Mouse (Mus musculus): ENCODE measurements around the gene Sbno2. TPM values are rescaled to one million over a fixed set of nuclear protein-coding genes. Genes with fewer than 3 reads are reported as not detected.
A peak's percentile ranks its signal among the peaks of the same experiment; 100 is the strongest.

Gene Sbno2
- polyA plus RNA-seq, 1 experiment from 2014 or later, result 15.2 TPM

DNA sequence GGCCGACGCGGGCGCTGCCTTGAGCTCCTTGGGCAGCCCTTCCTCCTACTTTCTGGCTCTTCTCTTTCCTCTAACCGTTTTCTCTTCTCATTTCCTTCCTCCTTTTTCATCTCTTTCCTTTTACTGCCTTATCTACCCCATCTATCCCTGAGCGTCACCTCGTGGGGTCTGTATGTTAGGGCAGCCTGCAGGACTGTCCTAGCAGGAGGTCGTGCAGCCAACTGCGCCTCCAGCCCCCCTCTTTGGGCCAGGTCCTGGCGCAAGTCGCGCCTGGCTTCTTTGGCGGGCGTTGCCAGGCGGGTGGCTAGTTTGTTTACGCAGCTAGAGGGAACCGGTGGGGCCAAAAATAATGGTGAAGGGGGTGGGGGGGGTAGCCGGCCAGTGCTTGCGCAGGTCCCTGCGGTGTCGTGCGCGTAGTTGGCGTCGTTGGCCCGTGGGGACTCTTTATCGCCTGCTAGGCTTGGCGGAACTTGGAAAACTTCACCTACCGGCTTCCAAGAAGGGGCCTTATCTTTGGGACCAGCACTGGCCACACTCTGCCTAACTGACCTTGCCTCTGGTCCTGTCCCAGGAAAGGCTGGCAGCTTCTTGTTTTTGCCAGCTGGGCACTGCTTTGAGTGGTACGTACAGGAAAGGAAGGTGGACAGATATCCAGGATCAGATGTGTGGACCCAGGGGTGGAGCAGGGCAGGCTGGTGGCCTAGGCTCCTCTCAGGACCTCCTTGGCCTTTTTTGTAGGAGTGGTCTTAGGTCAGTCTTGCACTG, 11.7 kb upstream of the Sbno2 start:
- H3K9ac ChIP-seq, result peak overlapping the region; percentile 91
- H3K4me1 ChIP-seq, result peaks cover 41% of the 10 kb centered on the region
- H3K36me3 ChIP-seq, result peaks cover 41% of the 10 kb centered on the region
- no peak for ATAC-seq (ENCODE audit: low FRiP score, low read depth)
- H3K27ac ChIP-seq, result peak overlapping the region; percentile 44; the same call in 1 of the 2 replicates
- H3K9me3 ChIP-seq, result no peaks in the 10 kb centered on the region; the same call in 1 of the 2 replicates
- 5% methylated on average over 30 of the region's 30 CpGs for WGBS
- peak overlapping the region; percentile 96 for H3K4me3 ChIP-seq
- H3K27me3 ChIP-seq, result no peaks in the 10 kb centered on the region
- peak overlapping the region; percentile 96 for H3K4me2 ChIP-seq (replicated peaks)

DNA sequence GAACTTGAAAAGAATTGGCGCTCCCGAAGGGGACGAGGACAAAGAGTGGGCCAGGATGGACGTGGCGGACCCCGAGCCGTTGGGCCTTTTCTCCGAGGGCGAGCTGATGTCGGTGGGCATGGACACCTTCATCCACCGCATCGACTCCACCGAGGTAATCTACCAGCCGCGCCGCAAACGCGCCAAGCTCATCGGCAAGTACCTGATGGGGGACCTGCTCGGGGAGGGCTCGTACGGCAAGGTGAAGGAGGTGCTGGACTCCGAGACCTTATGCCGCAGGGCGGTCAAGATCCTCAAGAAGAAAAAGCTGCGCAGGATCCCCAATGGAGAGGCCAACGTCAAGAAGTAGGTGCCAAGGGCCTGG, 11.2 kb upstream of the Sbno2 start:
- Histone ChIP-seq H3K9me3 (no peaks in the 10 kb centered on the region; the same call in 1 of the 2 replicates), H3K4me1 (peaks cover 41% of the 10 kb centered on the region), H3K4me2 (replicated peaks) (peak overlapping the region; percentile 96), H3K4me3 (peak overlapping the region; percentile 96), H3K9ac (peak overlapping the region; percentile 91), H3K27ac (peak overlapping the region; percentile 44; the same call in 1 of the 2 replicates), H3K36me3 (peaks cover 36% of the 10 kb centered on the region), H3K27me3 (no peaks in the 10 kb centered on the region)
- no peak for ATAC-seq (ENCODE audit: low FRiP score, low read depth)
- under 1% methylated on average over 27 of the region's 27 CpGs for WGBS

DNA sequence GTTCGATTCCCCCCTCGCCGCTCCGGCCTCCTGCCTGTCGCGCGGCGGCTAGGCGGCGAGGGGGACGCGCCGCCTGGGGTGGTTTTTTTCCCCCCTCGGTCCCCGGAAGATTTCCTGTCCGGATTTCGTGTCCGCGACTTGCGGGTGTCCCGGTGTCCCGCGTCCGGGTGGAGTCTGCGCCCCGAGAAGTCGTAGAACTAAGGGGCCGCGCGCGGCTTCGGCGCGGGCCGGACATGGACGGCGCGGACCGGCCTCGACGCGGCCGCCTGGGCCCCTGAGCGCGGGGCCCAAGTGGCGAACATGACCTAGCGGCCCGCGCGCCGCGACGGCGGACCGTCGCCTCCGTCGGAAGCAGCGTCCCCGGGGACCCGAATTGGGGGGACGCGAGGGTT, 10.6 kb upstream of the Sbno2 start:
- H3K4me3 ChIP-seq, result peak overlapping the region; percentile 96
- no peak for ATAC-seq (ENCODE audit: low FRiP score, low read depth)
- no peaks in the 10 kb centered on the region for H3K27me3 ChIP-seq
- H3K27ac ChIP-seq, result peak overlapping the region; percentile 85
- peaks cover 30% of the 10 kb centered on the region for H3K36me3 ChIP-seq
- 0% methylated on average over 59 of the region's 63 CpGs for WGBS
- peak overlapping the region; percentile 91 for H3K9ac ChIP-seq
- H3K4me1 ChIP-seq, result peaks cover 41% of the 10 kb centered on the region
- peak overlapping the region; percentile 96 for H3K4me2 ChIP-seq (replicated peaks)
- H3K9me3 ChIP-seq, result no peaks in the 10 kb centered on the region; the same call in 1 of the 2 replicates

DNA sequence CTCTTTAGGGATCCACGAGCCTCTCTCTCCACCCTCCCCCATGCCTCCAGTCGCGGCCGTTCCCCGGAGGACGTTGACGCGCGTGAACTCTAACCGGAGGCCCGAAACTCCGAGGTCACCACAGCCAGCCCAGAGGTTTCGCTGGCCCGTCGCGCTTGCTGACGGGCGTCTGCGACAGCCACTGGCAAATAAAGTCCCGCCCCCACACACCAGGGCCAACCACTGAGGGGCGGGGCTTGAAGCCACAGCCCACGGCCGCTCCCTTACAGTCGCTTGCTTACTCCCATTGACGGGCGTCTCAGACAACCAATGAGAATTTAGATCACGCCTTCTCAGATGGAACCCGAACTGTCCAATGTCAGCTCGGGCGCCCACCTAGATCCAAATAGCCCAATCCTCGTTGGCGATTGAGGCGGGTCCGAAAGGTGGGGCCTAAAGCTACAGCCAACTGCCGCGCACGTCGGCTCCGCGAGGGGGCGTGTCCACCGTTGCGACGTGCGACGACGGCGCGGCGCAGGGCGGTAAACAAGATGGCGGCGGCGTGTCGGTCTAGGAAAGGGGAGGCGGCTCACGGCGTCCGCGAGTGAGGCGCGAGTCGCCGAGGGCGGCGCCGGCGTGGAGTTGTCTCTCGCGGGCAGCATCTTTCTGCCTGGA, 10.0 kb upstream of the Sbno2 start, which contains the start of gene Stk11:
Stk11 (plus strand) TSS at position 514 of the 654 bp plus-strand sequence.
- Histone ChIP-seq H3K4me3 (peak within 1 kb of the TSS; percentile 96), H3K9ac (peak within 1 kb of the TSS; percentile 91), H3K27ac (peak within 1 kb of the TSS; percentile 85), H3K4me2 (replicated peaks) (peak within 1 kb of the TSS; percentile 96), H3K36me3 (peaks cover 24% of the 10 kb centered on the region), H3K4me1 (peaks cover 41% of the 10 kb centered on the region), H3K9me3 (no peaks in the 10 kb centered on the region; the same call in 1 of the 2 replicates), H3K27me3 (no peaks in the 10 kb centered on the region)
- under 1% methylated on average over 70 of the region's 70 CpGs for WGBS
- ATAC-seq (ENCODE audit: low FRiP score, low read depth), result peak; percentile 99

DNA sequence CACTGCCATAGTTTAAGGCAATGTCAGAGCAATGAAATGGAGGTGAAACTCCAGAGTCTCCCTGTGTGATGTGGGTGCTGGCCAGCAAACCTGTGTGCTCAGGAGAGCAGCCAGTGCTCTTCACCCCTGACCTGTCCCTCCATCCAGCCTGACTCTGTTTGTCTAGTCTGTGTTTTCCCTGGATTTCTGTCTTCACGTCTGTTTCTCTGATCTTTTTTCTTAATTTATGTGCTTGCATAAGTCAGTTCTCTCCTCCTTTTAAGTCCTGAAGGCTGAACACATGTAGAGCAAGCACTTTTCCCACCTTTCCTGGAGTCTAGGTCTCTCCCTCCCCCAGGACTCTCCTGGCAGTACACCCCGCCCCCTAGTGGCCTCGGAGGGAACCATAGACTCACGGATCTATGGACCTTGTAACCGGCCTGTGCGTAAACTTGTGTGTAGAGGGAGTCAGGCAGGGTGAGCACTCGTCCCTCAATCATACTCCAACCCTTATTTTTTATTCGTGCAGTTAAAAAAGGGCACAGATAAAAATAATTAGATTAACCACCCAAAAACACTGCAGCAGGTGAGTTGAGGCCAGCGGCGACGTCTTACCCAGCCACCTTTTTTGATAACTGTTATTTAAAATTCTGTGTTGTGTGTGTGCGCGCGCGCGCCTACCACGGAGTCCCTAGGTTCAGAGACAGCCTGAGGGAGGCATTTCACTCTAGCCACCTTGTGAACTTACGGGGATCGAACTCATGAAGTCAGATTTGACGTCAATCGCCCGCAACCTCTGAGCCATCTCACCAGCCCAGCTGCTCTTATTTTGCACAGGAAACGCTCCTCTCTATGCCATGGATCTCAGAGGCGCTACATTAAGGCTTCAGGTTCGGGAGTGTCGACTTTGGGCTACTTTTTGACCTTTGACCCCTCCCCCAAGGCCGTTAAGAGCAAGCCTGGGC, 9.2 kb upstream of the Sbno2 start:
- ATAC-seq (ENCODE audit: low FRiP score, low read depth), result peak; percentile 63
- peaks cover 35% of the 10 kb centered on the region for H3K4me1 ChIP-seq
- 3% methylated on average over 27 of the region's 27 CpGs for WGBS
- peak overlapping the region; percentile 66 for H3K4me2 ChIP-seq (replicated peaks)
- H3K9me3 ChIP-seq, result no peaks in the 10 kb centered on the region
- peak overlapping the region; percentile 64 for H3K9ac ChIP-seq
- peak overlapping the region; percentile 67 for H3K27ac ChIP-seq
- no peaks in the 10 kb centered on the region for H3K27me3 ChIP-seq
- H3K4me3 ChIP-seq, result peak overlapping the region; percentile 96
- peaks cover 16% of the 10 kb centered on the region for H3K36me3 ChIP-seq

DNA sequence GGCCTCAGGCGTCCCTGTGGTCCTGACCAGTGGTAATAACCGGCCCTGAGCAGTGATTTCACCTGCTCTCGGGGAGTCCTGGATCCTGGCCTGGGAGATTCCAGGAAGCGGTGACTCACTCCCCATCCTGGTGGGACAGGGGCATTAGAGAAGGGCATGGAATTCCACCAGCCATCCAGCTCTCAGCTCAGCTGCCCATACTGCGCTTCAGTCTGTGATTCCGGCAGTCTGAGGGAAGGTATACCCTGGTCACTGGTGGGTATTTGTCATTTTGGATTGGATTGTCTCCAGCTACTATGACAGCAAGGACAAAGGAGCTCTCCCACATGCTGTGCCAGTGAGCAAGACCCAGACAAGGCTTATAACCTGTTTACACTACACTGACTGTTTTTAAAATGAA, 2.3 kb upstream of the Sbno2 start:
- Histone ChIP-seq H3K4me3 (no peak overlapping the region), H3K9me3 (no peaks in the 10 kb centered on the region), H3K4me2 (replicated peaks) (no peak overlapping the region), H3K9ac (no peak overlapping the region), H3K27me3 (no peaks in the 10 kb centered on the region), H3K4me1 (peaks cover 4% of the 10 kb centered on the region; the same call in 1 of the 2 replicates), H3K27ac (no peak overlapping the region), H3K36me3 (no peaks in the 10 kb centered on the region)
- WGBS, result 61% methylated on average over 6 of the region's 6 CpGs
- ATAC-seq (ENCODE audit: low FRiP score, low read depth), result no peak

DNA sequence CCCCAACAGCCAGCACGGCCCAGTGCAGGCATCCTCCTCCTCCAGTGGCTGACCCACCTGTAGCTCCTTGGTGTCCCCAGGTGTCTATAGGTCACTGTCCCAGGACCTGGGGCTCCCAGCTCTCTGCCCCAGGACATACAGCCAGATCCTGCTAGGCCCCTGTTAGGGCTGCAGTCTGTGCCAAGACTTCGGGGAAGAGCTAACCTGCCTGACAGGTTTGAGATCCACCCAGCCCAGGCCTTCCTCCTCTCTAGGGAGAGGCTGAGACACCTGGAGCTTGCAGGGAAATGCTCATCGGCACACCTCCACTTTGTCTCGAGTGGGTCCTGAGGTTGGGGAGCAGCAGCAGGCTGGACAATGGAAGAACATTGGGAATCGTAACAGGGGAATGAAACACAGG, 555 bp upstream of the Sbno2 start:
- no peak overlapping the region for H3K27ac ChIP-seq
- H3K36me3 ChIP-seq, result no peaks in the 10 kb centered on the region
- WGBS, result 66% methylated on average over 5 of the region's 5 CpGs
- H3K27me3 ChIP-seq, result no peaks in the 10 kb centered on the region
- H3K4me3 ChIP-seq, result no peak overlapping the region
- peak overlapping the region; percentile 25; the same call in 1 of the 2 replicates for H3K9ac ChIP-seq
- no peak for ATAC-seq (ENCODE audit: low FRiP score, low read depth)
- H3K4me2 ChIP-seq (replicated peaks), result no peak overlapping the region; the same call in 1 of the 2 replicates
- peaks cover 16% of the 10 kb centered on the region for H3K4me1 ChIP-seq
- no peaks in the 10 kb centered on the region for H3K9me3 ChIP-seq

DNA sequence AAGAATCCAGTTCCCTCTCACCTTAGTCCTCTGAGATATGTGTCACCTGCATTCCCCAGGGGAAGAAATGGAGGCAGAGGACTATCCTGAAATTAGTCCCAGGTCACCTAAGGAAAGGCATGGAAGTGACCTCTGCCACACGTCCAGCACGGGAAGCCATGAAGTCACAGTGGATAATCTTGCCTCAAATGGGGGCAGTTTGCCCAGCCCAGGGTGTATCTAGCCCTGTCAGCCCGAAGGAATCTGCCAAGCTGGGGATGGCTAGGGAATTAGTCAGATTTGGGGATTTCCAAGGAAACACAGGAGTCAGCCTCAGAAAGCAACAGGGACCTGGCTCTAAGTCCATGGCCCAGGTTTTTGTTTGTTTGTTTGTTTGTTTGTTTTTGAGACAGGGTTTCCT, 1.2 kb downstream of the Sbno2 start:
- no peaks in the 10 kb centered on the region; the same call in 1 of the 2 replicates for H3K36me3 ChIP-seq
- no peak overlapping the region for H3K9ac ChIP-seq
- H3K4me3 ChIP-seq, result no peak overlapping the region
- no peaks in the 10 kb centered on the region for H3K9me3 ChIP-seq
- peaks cover 29% of the 10 kb centered on the region for H3K4me1 ChIP-seq
- no peaks in the 10 kb centered on the region for H3K27me3 ChIP-seq
- no peak overlapping the region for H3K4me2 ChIP-seq (replicated peaks)
- ATAC-seq (ENCODE audit: low FRiP score, low read depth), result no peak
- no peak overlapping the region for H3K27ac ChIP-seq
- 80% methylated on average over 3 of the region's 3 CpGs for WGBS

DNA sequence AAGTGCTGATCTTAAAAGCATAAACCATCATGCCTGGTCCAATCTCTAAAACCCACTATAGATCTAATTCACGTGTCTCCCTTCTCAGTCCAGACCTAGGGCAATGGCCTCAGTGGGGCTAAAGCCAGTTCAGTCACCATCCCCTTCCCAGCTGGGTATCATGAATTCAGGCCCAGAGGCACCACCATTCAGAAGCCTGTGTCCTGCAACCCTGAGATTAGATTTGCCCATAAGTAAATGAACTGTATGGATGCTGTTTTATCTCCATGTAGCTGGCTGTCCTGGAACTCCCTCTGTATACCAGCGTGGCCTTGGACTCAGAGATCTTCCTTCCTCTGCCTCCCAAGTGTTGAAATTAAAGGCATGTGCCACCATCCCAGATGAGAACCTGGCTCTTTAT, 2.3 kb downstream of the Sbno2 start:
- Histone ChIP-seq H3K9me3 (no peaks in the 10 kb centered on the region), H3K27ac (no peak overlapping the region), H3K9ac (0 out of 2 replicates have a peak overlapping the region, but pooled peaks have one; percentile 88), H3K27me3 (no peaks in the 10 kb centered on the region), H3K36me3 (no peaks in the 10 kb centered on the region; the same call in 1 of the 2 replicates), H3K4me3 (no peak overlapping the region; the same call in 1 of the 2 replicates), H3K4me2 (replicated peaks) (peak overlapping the region; percentile 90), H3K4me1 (peaks cover 30% of the 10 kb centered on the region)
- no peak for ATAC-seq (ENCODE audit: low FRiP score, low read depth)
- 79% methylated on average over 2 of the region's 2 CpGs for WGBS

DNA sequence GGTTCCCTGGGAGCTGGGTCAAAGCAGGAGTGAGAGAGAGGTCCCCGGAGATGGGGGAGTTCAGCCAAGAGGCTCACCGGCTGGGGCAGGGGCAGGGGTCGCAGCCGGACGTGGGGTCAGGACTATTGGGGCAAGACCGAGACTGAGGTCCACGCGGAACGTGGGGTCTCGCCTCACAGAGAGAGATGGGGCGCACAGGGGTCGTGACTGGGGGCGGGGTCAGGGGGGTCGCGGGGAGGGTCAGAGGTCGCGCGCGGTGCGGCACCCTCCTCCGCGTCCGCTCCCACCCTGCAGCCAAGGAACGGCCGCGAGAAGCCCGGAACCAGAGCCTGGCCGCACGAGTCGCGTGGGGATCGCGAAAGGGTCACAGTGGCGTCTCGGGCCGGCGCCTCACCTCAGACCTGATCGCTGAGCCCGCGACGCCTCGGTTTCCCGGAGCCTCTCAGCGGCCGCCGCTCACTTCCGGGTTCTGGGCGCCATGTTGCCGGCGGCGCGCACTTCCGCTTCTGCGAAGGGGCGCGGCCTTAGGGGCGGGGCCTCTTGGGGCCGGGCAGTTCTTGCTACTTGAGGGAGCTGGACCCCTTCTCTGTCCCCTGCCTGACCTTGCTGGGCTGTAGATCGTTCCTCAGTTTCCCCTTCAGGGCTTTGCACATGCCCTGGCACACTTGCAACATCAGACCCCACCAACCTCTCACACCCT, 3.0 kb downstream of the Sbno2 start:
- no peak overlapping the region; the same call in 1 of the 2 replicates for H3K27ac ChIP-seq
- H3K4me3 ChIP-seq, result peak overlapping the region; percentile 92
- H3K9ac ChIP-seq, result peak overlapping the region; percentile 88
- under 1% methylated on average over 59 of the region's 59 CpGs for WGBS
- H3K4me2 ChIP-seq (replicated peaks), result peak overlapping the region; percentile 90
- H3K27me3 ChIP-seq, result no peaks in the 10 kb centered on the region
- no peaks in the 10 kb centered on the region for H3K9me3 ChIP-seq
- no peaks in the 10 kb centered on the region; the same call in 1 of the 2 replicates for H3K36me3 ChIP-seq
- ATAC-seq (ENCODE audit: low FRiP score, low read depth), result peak; percentile 86
- H3K4me1 ChIP-seq, result peaks cover 35% of the 10 kb centered on the region

DNA sequence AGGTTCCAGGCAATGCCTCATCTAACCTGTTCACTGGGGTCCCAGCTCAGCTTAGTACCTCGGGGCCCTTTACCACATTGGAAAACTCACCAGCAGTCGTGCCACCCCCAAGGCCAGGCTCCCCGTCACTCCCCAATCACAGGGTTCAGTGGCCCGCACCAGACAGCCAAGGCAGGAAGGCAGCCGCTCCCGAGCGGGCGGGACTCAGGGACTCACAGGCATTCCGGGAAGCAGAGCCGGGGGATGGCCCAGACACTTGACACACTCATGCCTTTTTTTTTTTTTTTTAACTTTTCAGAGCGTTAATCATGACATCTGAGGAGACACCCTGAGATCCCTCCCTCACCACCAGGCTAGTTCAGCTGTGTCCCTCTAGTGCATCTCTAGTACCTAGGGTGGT, 4.4 kb downstream of the Sbno2 start:
- ATAC-seq (ENCODE audit: low FRiP score, low read depth), result no peak
- no peak overlapping the region for H3K27ac ChIP-seq
- whole genome bisulfite sequencing, result 56% methylated on average over 11 of the region's 11 CpGs

More for the DNA sequence above, 4.4 kb downstream of the Sbno2 start:
- Histone ChIP-seq H3K4me2 (replicated peaks) (peak overlapping the region; percentile 90), H3K27me3 (no peaks in the 10 kb centered on the region), H3K9ac (no peak overlapping the region), H3K36me3 (no peaks in the 10 kb centered on the region; the same call in 1 of the 2 replicates), H3K4me1 (peaks cover 44% of the 10 kb centered on the region), H3K4me3 (peak overlapping the region; percentile 92; the same call in 1 of the 2 replicates), H3K9me3 (no peaks in the 10 kb centered on the region)

Measured in limb, embryonic 13.5 days (tissue).